Mouse (Mus musculus): ENCODE results near the gene Tmod1. TPM values are rescaled to one million over a fixed set of nuclear protein-coding genes. Genes with fewer than 3 reads are reported as not detected.

Gene Tmod1
- polyA plus RNA-seq, 1 experiment from 2014 or later: 2.1 TPM

DNA sequence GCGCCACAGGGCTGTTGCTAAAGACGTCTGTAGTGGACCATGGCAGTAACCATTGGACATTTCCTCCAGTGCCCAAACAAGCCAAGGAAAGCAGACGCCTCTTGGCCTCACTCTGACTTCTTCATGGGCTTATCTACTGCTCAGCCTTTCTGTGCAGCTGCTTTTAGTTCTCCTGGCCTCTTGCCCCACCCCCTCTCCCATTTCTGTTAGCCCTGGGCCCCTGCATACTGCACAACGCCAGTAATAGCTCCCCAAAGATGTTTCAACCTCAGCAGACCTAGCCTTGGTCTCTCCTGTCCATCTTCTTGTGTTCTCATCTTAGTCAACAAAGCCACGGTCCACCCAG, 3.7 kb downstream of the Tmod1 start:
- Histone ChIP-seq H3K9me3 (ENCODE audit: control insufficient read depth, low read length) (no peaks in the 10 kb centered on the region), H3K4me2 (ENCODE audit: low read depth, low read length) (no peak overlapping the region), H3K27ac (ENCODE audit: low read depth, low read length) (no peak overlapping the region), H3K27me3 (ENCODE audit: control insufficient read depth, insufficient read depth, low read length) (peaks cover 21% of the 10 kb centered on the region), H3K4me1 (ENCODE audit: control insufficient read depth, insufficient read depth, low read length) (peaks cover 4% of the 10 kb centered on the region), H3K36me3 (ENCODE audit: control insufficient read depth, insufficient read depth, low read length) (no peaks in the 10 kb centered on the region), H3K9ac (replicated peaks; ENCODE audit: low read depth, low read length) (no peak overlapping the region), H3K4me3 (ENCODE audit: low read depth, low read length) (no peak overlapping the region)
- no peak for ATAC-seq (ENCODE audit: low read depth)
- 32% methylated on average over 5 of the region's 5 CpGs for WGBS

- H3K27me3 ChIP-seq (ENCODE audit: control insufficient read depth, insufficient read depth, low read length): peaks cover 21% of the 10 kb centered on the region
- H3K4me3 ChIP-seq (ENCODE audit: low read depth, low read length): no peak overlapping the region
- H3K9me3 ChIP-seq (ENCODE audit: control insufficient read depth, low read length): no peaks in the 10 kb centered on the region
- H3K36me3 ChIP-seq (ENCODE audit: control insufficient read depth, insufficient read depth, low read length): no peaks in the 10 kb centered on the region
- 81% methylated on average over 8 of the region's 8 CpGs for WGBS
- ATAC-seq (ENCODE audit: low read depth): no peak
- peaks cover 4% of the 10 kb centered on the region for H3K4me1 ChIP-seq (ENCODE audit: control insufficient read depth, insufficient read depth, low read length)
- no peak overlapping the region for H3K4me2 ChIP-seq (ENCODE audit: low read depth, low read length)
- no peak overlapping the region for H3K9ac ChIP-seq (replicated peaks; ENCODE audit: low read depth, low read length)
- H3K27ac ChIP-seq (ENCODE audit: low read depth, low read length): no peak overlapping the region
Observed at GRCm38 (mm10) chr4:46043361-46043760, 4.6 kb downstream of the Tmod1 start.

- H3K27ac ChIP-seq (ENCODE audit: low read depth, low read length): no peak overlapping the region
- no peaks in the 10 kb centered on the region for H3K27me3 ChIP-seq (ENCODE audit: control insufficient read depth, insufficient read depth, low read length)
- H3K4me2 ChIP-seq (ENCODE audit: low read depth, low read length): no peak overlapping the region
- H3K9me3 ChIP-seq (ENCODE audit: control insufficient read depth, low read length): no peaks in the 10 kb centered on the region
- WGBS: 79% methylated on average over 4 of the region's 4 CpGs
- no peak overlapping the region for H3K4me3 ChIP-seq (ENCODE audit: low read depth, low read length)
- no peak overlapping the region for H3K9ac ChIP-seq (replicated peaks; ENCODE audit: low read depth, low read length)
- H3K4me1 ChIP-seq (ENCODE audit: control insufficient read depth, insufficient read depth, low read length): no peaks in the 10 kb centered on the region
- H3K36me3 ChIP-seq (ENCODE audit: control insufficient read depth, insufficient read depth, low read length): no peaks in the 10 kb centered on the region
- no peak for ATAC-seq (ENCODE audit: low read depth)
Observed at GRCm38 (mm10) chr4:46047971-46048370, 9.2 kb downstream of the Tmod1 start.

DNA sequence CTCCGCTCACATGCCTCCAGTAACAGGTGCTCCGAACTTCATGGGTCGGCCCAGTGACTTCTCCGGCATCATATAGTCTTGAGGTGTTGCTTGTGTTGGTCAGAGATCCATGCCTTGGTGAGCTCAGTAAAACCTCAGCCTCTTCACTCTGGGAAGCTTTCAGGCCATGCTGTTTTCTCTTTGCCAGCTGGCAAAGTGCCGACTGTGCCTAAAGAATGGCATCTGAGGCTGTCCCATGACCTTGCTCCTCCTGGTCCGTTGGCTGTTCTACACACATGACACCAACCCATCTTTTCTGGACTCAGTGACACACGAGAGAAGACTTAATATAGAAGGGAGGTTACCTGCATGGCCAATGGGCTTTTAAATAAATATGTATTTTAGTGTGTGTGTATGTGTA, 9.7 kb downstream of the Tmod1 start:
- 92% methylated on average over 7 of the region's 7 CpGs for WGBS
- no peak overlapping the region for H3K27ac ChIP-seq (ENCODE audit: low read depth, low read length)
- no peak overlapping the region for H3K4me3 ChIP-seq (ENCODE audit: low read depth, low read length)
- H3K4me2 ChIP-seq (ENCODE audit: low read depth, low read length): no peak overlapping the region
- H3K9me3 ChIP-seq (ENCODE audit: control insufficient read depth, low read length): no peaks in the 10 kb centered on the region
- ATAC-seq (ENCODE audit: low read depth): no peak
- H3K9ac ChIP-seq (replicated peaks; ENCODE audit: low read depth, low read length): no peak overlapping the region
- H3K27me3 ChIP-seq (ENCODE audit: control insufficient read depth, insufficient read depth, low read length): no peaks in the 10 kb centered on the region
- H3K36me3 ChIP-seq (ENCODE audit: control insufficient read depth, insufficient read depth, low read length): no peaks in the 10 kb centered on the region
- H3K4me1 ChIP-seq (ENCODE audit: control insufficient read depth, insufficient read depth, low read length): no peaks in the 10 kb centered on the region

GRCm38 (mm10) chr4:46053323-46054107, 14.8 kb downstream of the Tmod1 start:
- Histone ChIP-seq H3K27me3 (ENCODE audit: control insufficient read depth, insufficient read depth, low read length) (no peaks in the 10 kb centered on the region), H3K27ac (ENCODE audit: low read depth, low read length) (no peak overlapping the region), H3K4me3 (ENCODE audit: low read depth, low read length) (no peak overlapping the region), H3K4me2 (ENCODE audit: low read depth, low read length) (no peak overlapping the region), H3K4me1 (ENCODE audit: control insufficient read depth, insufficient read depth, low read length) (no peaks in the 10 kb centered on the region), H3K36me3 (ENCODE audit: control insufficient read depth, insufficient read depth, low read length) (no peaks in the 10 kb centered on the region), H3K9me3 (ENCODE audit: control insufficient read depth, low read length) (no peaks in the 10 kb centered on the region), H3K9ac (replicated peaks; ENCODE audit: low read depth, low read length) (no peak overlapping the region)
- no peak for ATAC-seq (ENCODE audit: low read depth)
- WGBS: 86% methylated on average over 9 of the region's 9 CpGs

DNA sequence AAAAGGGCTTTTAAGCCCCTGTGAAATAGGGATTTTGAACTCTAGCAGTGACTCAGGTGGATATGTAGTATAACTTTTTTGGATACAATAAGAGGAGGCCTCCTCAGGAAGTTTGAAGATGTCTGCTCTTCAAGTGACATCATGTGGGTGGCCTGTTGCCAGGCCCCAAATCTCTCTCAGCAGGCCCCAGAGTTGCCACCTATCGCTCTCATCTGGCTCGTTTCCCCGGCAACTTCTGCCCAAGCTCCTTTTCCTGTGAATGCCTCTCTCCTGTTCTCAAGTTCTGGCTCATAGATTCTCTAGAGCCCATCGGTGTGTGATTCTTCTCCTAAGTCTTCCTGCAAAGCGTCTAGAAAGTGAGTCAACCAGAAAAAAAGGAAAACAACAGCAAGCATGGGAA, 17.4 kb downstream of the Tmod1 start:
- Histone ChIP-seq H3K9ac (replicated peaks; ENCODE audit: low read depth, low read length) (no peak overlapping the region), H3K27me3 (ENCODE audit: control insufficient read depth, insufficient read depth, low read length) (no peaks in the 10 kb centered on the region), H3K9me3 (ENCODE audit: control insufficient read depth, low read length) (no peaks in the 10 kb centered on the region), H3K4me3 (ENCODE audit: low read depth, low read length) (no peak overlapping the region), H3K36me3 (ENCODE audit: control insufficient read depth, insufficient read depth, low read length) (no peaks in the 10 kb centered on the region), H3K27ac (ENCODE audit: low read depth, low read length) (no peak overlapping the region), H3K4me1 (ENCODE audit: control insufficient read depth, insufficient read depth, low read length) (no peaks in the 10 kb centered on the region), H3K4me2 (ENCODE audit: low read depth, low read length) (no peak overlapping the region)
- ATAC-seq (ENCODE audit: low read depth): no peak
- WGBS: 93% methylated on average over 5 of the region's 5 CpGs

DNA sequence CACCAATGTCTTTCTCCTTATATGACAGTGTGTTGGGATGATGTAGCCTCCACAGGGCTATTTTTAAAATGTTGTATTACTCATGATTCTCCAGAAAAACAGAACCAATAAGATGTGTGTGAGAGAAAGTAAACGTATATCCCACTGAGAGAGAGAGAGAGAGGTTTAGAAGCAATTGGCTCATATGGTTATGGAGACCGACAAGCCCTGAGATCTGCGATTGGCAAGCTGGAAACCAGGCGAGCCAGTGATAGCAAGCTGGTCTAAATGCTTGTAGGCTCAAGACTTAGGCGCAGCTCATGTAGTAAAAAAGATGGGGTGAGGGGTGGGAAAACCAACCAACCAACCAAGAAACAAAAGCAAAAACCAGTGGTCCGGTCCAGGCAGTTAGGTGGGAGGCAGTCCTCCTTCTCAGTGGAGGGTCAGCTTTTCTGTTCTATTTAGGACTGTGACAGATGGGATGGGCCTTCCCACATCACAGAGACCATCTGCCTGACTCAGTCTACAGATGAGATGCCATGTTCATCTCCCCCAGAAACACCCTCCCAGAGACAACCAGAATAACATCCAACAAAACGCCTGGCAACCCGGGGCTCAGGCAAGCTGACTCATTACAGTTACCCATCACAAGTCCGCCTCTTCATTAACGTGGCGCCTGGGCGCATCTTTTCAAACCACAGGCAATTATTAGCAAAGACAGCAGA, 22.7 kb downstream of the Tmod1 start:
- Histone ChIP-seq H3K9me3 (ENCODE audit: control insufficient read depth, low read length) (no peaks in the 10 kb centered on the region), H3K27me3 (ENCODE audit: control insufficient read depth, insufficient read depth, low read length) (no peaks in the 10 kb centered on the region), H3K27ac (ENCODE audit: low read depth, low read length) (no peak overlapping the region), H3K9ac (replicated peaks; ENCODE audit: low read depth, low read length) (no peak overlapping the region), H3K4me3 (ENCODE audit: low read depth, low read length) (no peak overlapping the region), H3K4me2 (ENCODE audit: low read depth, low read length) (no peak overlapping the region), H3K36me3 (ENCODE audit: control insufficient read depth, insufficient read depth, low read length) (no peaks in the 10 kb centered on the region), H3K4me1 (ENCODE audit: control insufficient read depth, insufficient read depth, low read length) (no peaks in the 10 kb centered on the region)
- no peak for ATAC-seq (ENCODE audit: low read depth)
- 84% methylated on average over 12 of the region's 12 CpGs for WGBS

- no peak for ATAC-seq (ENCODE audit: low read depth)
- H3K4me2 ChIP-seq (ENCODE audit: low read depth, low read length): no peak overlapping the region
Observed at GRCm38 (mm10) chr4:46063841-46064240, 25.1 kb downstream of the Tmod1 start.

GRCm38 (mm10) chr4:46064263-46064662, 25.5 kb downstream of the Tmod1 start:
- no peak for ATAC-seq (ENCODE audit: low read depth)
- H3K4me1 ChIP-seq (ENCODE audit: control insufficient read depth, insufficient read depth, low read length): no peaks in the 10 kb centered on the region
- 52% methylated on average over 8 of the region's 8 CpGs for WGBS

More at GRCm38 (mm10) chr4:46063841-46064240, 25.1 kb downstream of the Tmod1 start:
- Histone ChIP-seq H3K4me3 (ENCODE audit: low read depth, low read length) (no peak overlapping the region), H3K9ac (replicated peaks; ENCODE audit: low read depth, low read length) (no peak overlapping the region), H3K9me3 (ENCODE audit: control insufficient read depth, low read length) (no peaks in the 10 kb centered on the region), H3K36me3 (ENCODE audit: control insufficient read depth, insufficient read depth, low read length) (no peaks in the 10 kb centered on the region), H3K27ac (ENCODE audit: low read depth, low read length) (no peak overlapping the region), H3K4me1 (ENCODE audit: control insufficient read depth, insufficient read depth, low read length) (no peaks in the 10 kb centered on the region), H3K27me3 (ENCODE audit: control insufficient read depth, insufficient read depth, low read length) (no peaks in the 10 kb centered on the region)
- 89% methylated on average over 4 of the region's 4 CpGs for WGBS

More at GRCm38 (mm10) chr4:46064263-46064662, 25.5 kb downstream of the Tmod1 start:
- no peaks in the 10 kb centered on the region for H3K9me3 ChIP-seq (ENCODE audit: control insufficient read depth, low read length)
- H3K27me3 ChIP-seq (ENCODE audit: control insufficient read depth, insufficient read depth, low read length): no peaks in the 10 kb centered on the region
- no peak overlapping the region for H3K4me2 ChIP-seq (ENCODE audit: low read depth, low read length)
- H3K27ac ChIP-seq (ENCODE audit: low read depth, low read length): no peak overlapping the region
- no peak overlapping the region for H3K9ac ChIP-seq (replicated peaks; ENCODE audit: low read depth, low read length)
- H3K36me3 ChIP-seq (ENCODE audit: control insufficient read depth, insufficient read depth, low read length): no peaks in the 10 kb centered on the region
- H3K4me3 ChIP-seq (ENCODE audit: low read depth, low read length): no peak overlapping the region
